ENCODE assay signal across 9 mouse cellular contexts in genomic region chr13:101233181-101233842, GRCm38 (mm10).
DNase-seq lines count a peak whose midpoint lies in the region; ATAC-seq and TF ChIP-seq lines count a peak whose summit lies in the region.
"Had no signal": no experiment of that assay in that cellular context is flagged by ENCODE, and none has a peak within 500 bp of the region (broad histone marks: within the 10 kb centered on the region; RNA-seq: fewer than 3 reads in every experiment).

No protein-coding gene starts in this region.

- TF ChIP-seq CTCF in cortical plate, adult 2 months (IDR thresholded peaks at IDR 0.05; ENCODE audit: extremely low read depth, insufficient read depth, low read length) = no peak

- 0 out of 2 replicates have a peak overlapping the region, but pooled peaks have one; percentile 30 for H3K9ac ChIP-seq in heart, embryonic 11.5 days (ENCODE audit: low read depth, low read length)
- no peak overlapping the region for H3K9ac ChIP-seq in midbrain, embryonic 12.5 days (replicated peaks)
- H3K9ac ChIP-seq: limb, embryonic 12.5 days had no signal

- no peaks in the 10 kb centered on the region for H3K27me3 ChIP-seq in heart, embryonic 11.5 days (ENCODE audit: control insufficient read depth, insufficient read depth, low read length)
- no peaks in the 10 kb centered on the region; the same call in 1 of the 2 replicates for H3K27me3 ChIP-seq in midbrain, embryonic 12.5 days

- peak; percentile 88 for DNase-seq in right cerebral cortex, adult 18-20 months
- no peak for DNase-seq in right cerebral cortex, postnatal 4 days
- DNase-seq in layer of hippocampus, adult 18-20 months (ENCODE audit: low spot score in 2 of 2) = peak; percentile 79 to 94
- no peak for DNase-seq in adipocyte (ENCODE audit: low spot score)
- no peak for DNase-seq in thymus, adult 18-20 months

- no peaks in the 10 kb centered on the region for H3K9me3 ChIP-seq in heart, embryonic 11.5 days (replicated peaks; ENCODE audit: control insufficient read depth, low read length)
- H3K9me3 ChIP-seq in midbrain, embryonic 12.5 days = no peaks in the 10 kb centered on the region
- H3K9me3 ChIP-seq: limb, embryonic 12.5 days had no signal

- H3K4me1 ChIP-seq in cortical plate, adult 2 months (ENCODE audit: control insufficient read depth, insufficient read depth, low read length) = peaks cover 16% of the 10 kb centered on the region; the same call in 1 of the 2 replicates
- peaks cover 7% of the 10 kb centered on the region for H3K4me1 ChIP-seq in heart, embryonic 11.5 days (ENCODE audit: control insufficient read depth, insufficient read depth, low read length)
- H3K4me1 ChIP-seq in midbrain, embryonic 12.5 days = peaks cover 37% of the 10 kb centered on the region
- H3K4me1 ChIP-seq: limb, embryonic 12.5 days had no signal

- peak; percentile 52; the same call in 1 of the 2 replicates for TF ChIP-seq POLR2A in cortical plate, adult 2 months (IDR thresholded peaks at IDR 0.05; ENCODE audit: extremely low read depth, insufficient read depth, low read length)

- 27% methylated on average over 8 of the region's 8 CpGs for WGBS in heart, embryonic 11.5 days (ENCODE audit: insufficient replicate concordance)
- WGBS in midbrain, embryonic 12.5 days = 33% methylated on average over 8 of the region's 8 CpGs

- peak overlapping the region; percentile 97 for H3K27ac ChIP-seq in cortical plate, adult 2 months (ENCODE audit: insufficient read depth, low read length)
- 0 out of 2 replicates have a peak overlapping the region, but pooled peaks have one; percentile 29 for H3K27ac ChIP-seq in heart, embryonic 11.5 days (ENCODE audit: low read depth, low read length)
- H3K27ac ChIP-seq in midbrain, embryonic 12.5 days (replicated peaks) = 0 out of 2 replicates have a peak overlapping the region, but pooled peaks have one; percentile 39
- H3K27ac ChIP-seq: limb, embryonic 12.5 days had no signal

- H3K36me3 ChIP-seq in heart, embryonic 11.5 days (ENCODE audit: control insufficient read depth, insufficient read depth, low read length) = no peaks in the 10 kb centered on the region
- H3K36me3 ChIP-seq in midbrain, embryonic 12.5 days = no peaks in the 10 kb centered on the region
- H3K36me3 ChIP-seq: limb, embryonic 12.5 days had no signal

- H3K4me3 ChIP-seq in cortical plate, adult 2 months (ENCODE audit: insufficient read depth, low read length) = no peak overlapping the region
- H3K4me3 ChIP-seq in heart, embryonic 11.5 days (ENCODE audit: low read depth, low read length) = no peak overlapping the region
- H3K4me3 ChIP-seq in midbrain, embryonic 12.5 days = no peak overlapping the region
- H3K4me3 ChIP-seq: limb, embryonic 12.5 days had no signal

- no peak for ATAC-seq in heart, embryonic 11.5 days (replicated peaks; ENCODE audit: insufficient number of reproducible peaks, low FRiP score, low TSS enrichment)
- peak; percentile 75 for ATAC-seq in midbrain, embryonic 12.5 days (ENCODE audit: low FRiP score, low read depth)

- H3K4me2 ChIP-seq in heart, embryonic 11.5 days = 0 out of 2 replicates have a peak overlapping the region, but pooled peaks have one; percentile 19
- peak overlapping the region; percentile 35; the same call in 1 of the 2 replicates for H3K4me2 ChIP-seq in midbrain, embryonic 12.5 days (replicated peaks)
- H3K4me2 ChIP-seq: limb, embryonic 12.5 days had no signal

Comparison
In these comparisons a context has a peak if more than half of its experiments do, and no peak if none do; other contexts are left out.
1. DNase-seq: peak in right cerebral cortex, adult 18-20 months (single experiment) and layer of hippocampus, adult 18-20 months (2 of 2); none in right cerebral cortex, postnatal 4 days (single experiment), adipocyte (single experiment) and thymus, adult 18-20 months (0 of 2).
2. H3K27ac ChIP-seq: peak in every context shown above with its lines; median percentile 97 in cortical plate, adult 2 months; 39 in midbrain, embryonic 12.5 days; 29 in heart, embryonic 11.5 days.